Mouse (Mus musculus) urinary bladder, postnatal 25 days (tissue): ENCODE results near the gene B3galt2.

Experiments
- DNase-seq: peaks from one replicate; pipeline ENCODE4 v3.0.0; 2022; ENCODE audit warnings: low spot score

Gene B3galt2

GRCm38 (mm10) chr1:143702741-143703262, 62.3 kb downstream of the B3galt2 start, which contains the start of gene Cdc73:
Cdc73 (minus strand) TSS chr1:143702893.
- peak; percentile 93 for DNase-seq
